Mouse (Mus musculus): ENCODE measurements around the gene Stxbp2.

Gene Stxbp2

DNA sequence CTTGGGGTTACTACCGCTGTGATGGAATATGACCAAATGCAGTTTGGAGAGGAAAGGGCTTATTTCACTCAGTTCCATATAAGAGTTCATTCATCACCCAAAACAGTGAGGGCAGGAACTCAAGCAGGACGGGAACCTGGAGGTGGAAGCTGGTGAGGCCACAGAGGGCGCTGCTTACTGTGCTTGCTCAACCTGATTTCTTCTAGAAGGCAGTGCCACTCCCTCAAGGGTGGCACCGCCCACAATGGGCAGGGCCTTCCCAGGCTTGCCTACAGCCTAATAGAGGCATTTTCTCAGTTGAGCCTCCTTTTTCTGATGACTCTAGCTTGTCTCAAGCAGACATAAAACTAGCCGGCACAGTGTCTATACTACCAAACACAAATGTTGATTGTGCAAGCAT lies 15.0 kb downstream of the Stxbp2 start:
- DNase-seq (ENCODE audit: low spot score), result no peak

DNA sequence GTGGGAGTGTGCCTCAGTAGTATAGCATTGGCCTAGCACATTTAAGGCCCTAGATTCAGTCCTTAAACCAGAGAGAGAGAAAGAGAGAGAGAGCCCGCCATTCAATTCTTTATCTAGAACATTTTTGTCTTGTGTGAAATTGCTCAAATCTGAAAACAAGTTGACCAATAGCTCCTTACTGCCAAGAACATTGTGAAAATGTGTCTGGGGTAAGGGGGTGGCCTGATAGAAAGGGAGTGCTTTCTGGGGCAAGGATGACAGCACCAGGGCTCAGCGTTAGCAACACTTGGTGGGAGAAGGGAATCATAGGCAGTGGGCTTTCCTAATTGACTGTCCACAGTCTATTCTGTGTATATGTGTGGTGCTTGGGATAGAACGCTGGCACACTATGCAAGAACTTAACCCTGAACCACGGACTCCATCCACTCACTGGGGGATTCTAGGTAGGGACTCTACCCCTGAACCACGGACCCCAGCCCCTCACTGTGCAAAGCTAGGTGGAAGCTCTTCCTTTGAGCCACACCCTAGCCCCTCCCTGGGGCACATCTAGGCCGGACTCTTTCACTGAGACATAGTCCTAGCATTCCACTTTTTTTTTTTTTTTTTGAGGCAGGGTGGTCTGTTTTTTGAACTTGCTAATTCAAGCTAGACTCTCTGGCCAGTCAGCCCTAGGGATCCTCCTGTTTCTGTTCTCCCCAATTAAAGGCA lies 16.2 kb downstream of the Stxbp2 start:
- no peak for DNase-seq (ENCODE audit: low spot score)

DNA sequence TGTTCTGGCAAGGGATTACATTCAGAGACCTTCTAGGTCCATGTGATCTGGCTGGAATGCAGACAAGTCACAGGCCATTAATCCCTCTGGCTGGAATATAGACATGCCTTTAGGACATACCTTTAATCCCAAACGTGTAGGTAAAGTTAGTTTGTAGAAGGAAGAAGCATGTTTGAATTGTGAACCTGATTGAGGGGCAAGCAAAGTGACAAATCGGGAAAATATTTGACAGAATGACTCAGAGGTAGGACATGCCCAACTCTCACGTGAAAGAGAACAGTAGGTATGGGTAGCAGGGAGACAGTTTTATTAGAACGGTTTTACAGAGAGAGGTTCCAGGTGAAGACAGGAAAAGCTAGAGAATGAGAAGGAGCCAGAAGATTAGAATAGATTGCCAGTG lies 16.8 kb downstream of the Stxbp2 start:
- DNase-seq (ENCODE audit: low spot score), result no peak

DNA sequence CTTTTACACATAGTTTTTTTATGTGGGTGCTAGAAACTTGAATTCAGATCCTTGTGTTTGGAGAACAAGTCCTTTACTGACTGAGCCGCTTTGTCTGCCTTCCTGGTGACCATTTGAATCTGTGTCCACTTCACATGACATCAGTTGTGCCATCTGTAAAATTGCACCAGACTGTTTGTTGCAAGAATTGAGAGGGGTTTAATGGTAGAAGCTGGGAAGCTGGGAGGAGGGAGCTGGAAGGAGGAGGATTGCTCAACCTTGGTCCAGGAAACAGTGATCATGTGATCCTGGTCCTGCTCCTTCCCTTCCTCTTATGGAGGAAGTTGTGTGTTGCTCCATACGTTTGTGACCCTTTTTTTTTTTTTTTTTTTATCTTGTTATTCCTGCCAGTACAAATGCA lies 17.5 kb downstream of the Stxbp2 start:
- no peak for DNase-seq (ENCODE audit: low spot score)

DNA sequence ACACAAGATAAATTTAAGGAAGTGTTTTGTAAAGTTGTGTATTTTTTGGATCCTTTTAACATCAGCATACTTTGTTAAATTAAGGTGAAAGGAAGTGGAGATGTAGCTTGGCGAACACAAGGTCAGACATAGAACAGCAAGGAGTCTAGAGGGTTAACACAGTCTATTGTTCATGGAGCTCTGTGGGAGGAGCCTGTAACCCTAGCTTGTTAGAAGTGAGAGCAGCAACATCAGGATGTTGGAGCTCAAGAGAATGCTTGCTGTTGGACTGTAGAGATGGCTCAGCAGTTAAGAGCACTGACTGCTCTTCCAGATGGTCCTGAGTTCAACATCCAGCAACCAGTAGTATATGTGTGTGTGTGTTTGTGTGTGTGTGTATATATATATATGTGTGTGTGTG lies 18.2 kb downstream of the Stxbp2 start:
- DNase-seq (ENCODE audit: low spot score), result no peak

DNA sequence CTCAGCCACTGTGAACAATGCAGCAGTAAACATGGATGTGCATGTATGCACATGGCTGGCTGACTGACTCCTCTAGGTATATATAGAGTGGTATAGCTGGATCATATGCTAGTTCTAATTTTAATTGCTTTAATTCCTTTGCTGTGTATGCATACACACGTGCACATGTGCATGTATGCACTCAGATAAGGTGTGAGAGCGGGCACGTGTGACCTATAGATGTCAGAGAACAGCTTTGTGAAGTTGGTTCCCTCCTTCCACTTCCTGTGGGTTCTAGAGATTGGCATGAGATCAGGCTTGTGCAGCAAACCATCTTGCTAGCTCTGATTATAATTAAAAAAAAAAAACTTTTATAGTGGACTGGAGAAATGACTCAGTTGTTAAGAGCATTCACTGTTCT lies 22.1 kb downstream of the Stxbp2 start:
- DNase-seq (ENCODE audit: low spot score), result no peak

GRCm38 (mm10) chr8:3654726-3655508 lies 24.2 kb downstream of the Stxbp2 start:
- DNase-seq (ENCODE audit: low spot score), result no peak

DNA sequence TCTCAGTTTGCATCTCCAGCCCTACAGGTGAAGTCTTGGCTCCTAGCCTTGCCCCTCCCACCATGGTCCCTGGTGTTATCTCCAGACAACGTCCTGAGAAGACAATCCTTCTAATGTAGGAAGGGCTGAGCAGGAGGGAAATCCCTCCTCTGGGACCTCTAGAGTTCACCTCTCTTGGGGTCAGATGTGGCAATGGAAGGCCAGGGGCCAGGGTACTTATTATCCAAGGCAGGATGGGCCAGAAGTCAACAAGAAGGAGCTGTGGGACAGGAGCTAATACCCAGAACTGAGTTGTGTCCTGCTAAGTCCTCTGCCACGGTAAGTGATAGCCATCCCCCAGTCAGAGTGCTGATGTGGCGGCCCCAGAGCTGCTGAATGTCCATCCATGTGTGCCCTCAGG lies 24.8 kb downstream of the Stxbp2 start, which contains the start of gene Retn:
TSS of gene Retn (plus strand) at position 245 of the 400 bp plus-strand sequence.
- no peak for DNase-seq (ENCODE audit: low spot score)

- no peak for DNase-seq (ENCODE audit: low spot score)
Measured at GRCm38 (mm10) chr8:3656725-3657381, 26.1 kb downstream of the Stxbp2 start.

DNA sequence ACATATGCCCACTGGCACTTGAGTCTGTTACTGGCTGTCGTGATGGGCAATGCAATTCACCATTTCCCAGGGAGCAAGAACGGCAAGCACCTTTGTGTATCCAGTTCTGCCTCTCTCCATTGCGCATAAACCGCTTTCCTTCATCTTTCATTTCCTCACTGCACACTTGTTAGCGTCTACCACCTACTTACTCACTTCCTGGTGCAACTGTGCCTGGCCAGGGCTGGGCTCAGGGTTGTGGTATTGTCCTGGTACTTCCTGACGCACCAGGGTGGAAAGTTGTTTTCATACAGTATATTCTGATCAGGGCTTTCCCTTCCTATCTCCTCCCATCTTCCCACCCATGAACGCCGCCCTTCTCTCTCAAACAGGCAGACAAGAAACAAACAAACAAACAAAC lies 30.1 kb downstream of the Stxbp2 start:
- DNase-seq (ENCODE audit: low spot score), result no peak

GRCm38 (mm10) chr8:3664405-3664804 lies 33.6 kb downstream of the Stxbp2 start:
- DNase-seq (ENCODE audit: low spot score), result no peak

DNA sequence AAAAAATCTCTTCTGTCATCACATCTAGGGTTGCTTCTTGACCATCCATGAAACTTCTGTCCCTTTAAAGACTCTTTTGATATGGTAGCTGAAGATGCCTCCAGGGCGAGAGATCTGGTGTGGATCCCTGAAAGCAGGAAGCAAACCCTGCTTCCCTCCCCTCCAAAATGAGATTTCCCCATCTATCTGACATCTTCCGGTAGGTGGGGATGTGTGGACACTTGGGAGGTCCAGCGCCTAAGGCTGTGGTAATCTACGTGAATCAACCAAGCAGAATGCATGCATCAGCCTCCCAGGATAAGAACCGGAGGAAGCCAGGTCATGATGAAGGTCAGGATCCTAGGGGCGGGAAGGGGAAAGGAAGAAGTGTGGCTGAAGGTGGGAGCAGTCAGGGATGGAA lies 34.8 kb downstream of the Stxbp2 start, which contains the start of gene Mcemp1:
TSS of gene Mcemp1 (plus strand) at position 248 of the 400 bp plus-strand sequence.
- no peak for DNase-seq (ENCODE audit: low spot score)

DNA sequence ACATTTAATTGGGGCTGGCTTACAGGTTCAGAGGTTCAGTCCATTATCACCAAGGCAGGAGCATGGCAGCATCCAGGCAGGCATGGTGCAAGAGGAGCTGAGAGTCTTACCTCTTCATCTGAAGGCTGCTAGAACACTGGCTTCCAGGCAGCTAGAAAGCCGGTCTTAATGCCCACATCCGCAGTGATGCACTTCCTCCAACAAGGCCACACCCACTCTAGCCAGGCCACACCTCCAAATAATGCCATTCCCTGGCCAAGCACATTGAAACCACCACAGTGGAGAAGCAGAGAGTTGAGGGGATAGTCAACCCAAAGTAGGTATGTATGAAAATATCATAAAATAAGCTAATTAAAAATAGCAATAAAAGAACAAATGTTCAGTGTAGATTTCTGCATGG lies 39.6 kb downstream of the Stxbp2 start:
- no peak for DNase-seq (ENCODE audit: low spot score)

- peak; percentile 46 for DNase-seq (ENCODE audit: low spot score)
Measured at GRCm38 (mm10) chr8:3671980-3672491, 41.3 kb downstream of the Stxbp2 start, which contains the start of gene Fcor. Gene Fcor, minus strand, starts transcription at chr8:3672362.

- DNase-seq (ENCODE audit: low spot score), result no peak
Measured at GRCm38 (mm10) chr8:3674671-3675070, 43.9 kb downstream of the Stxbp2 start.

DNA sequence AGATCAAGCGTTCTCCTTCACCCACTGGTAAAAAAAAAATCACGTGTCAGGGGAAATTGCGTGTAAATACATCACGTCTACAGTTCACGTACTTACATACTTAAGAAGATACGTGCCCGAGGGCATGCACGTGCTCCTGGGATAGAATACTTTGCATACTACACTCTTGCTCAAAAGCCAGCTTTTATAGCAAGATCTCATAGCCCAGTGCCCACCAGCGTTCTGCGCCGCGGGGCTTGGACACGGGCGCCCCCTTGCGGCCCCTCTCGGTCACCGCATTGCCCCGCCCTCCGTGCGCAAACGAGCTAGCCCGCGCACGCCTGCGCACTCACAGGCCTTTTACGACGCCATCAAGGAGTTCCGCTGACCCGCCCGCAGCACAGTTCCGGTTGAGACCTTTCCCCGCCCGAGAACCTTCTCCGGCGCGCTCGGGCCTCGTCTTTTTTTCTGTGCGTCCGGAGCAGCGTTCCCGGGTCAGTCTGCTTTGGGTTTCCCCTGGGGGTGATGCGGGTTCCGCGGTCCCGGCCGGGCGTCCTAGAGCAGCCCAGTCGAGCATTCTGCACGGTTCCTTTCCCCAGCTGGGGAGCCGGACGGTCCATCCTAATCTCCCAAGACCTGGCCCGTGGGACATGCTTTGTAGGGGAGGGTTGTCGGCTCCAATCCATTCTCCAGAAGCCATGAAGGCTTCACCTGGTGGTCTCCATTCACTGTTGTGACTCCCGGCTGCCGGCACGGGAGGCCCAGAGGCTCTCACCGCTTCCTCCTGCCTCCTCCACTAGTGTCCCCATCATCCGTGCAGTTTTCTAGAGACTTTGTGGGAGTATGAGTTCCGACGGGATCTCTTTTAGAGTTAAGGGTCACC lies 45.6 kb downstream of the Stxbp2 start, which contains the start of gene Trappc5:
TSS of gene Trappc5 (plus strand) at position 169 of the 862 bp plus-strand sequence.
- peak; percentile 62 for DNase-seq (ENCODE audit: low spot score)

DNA sequence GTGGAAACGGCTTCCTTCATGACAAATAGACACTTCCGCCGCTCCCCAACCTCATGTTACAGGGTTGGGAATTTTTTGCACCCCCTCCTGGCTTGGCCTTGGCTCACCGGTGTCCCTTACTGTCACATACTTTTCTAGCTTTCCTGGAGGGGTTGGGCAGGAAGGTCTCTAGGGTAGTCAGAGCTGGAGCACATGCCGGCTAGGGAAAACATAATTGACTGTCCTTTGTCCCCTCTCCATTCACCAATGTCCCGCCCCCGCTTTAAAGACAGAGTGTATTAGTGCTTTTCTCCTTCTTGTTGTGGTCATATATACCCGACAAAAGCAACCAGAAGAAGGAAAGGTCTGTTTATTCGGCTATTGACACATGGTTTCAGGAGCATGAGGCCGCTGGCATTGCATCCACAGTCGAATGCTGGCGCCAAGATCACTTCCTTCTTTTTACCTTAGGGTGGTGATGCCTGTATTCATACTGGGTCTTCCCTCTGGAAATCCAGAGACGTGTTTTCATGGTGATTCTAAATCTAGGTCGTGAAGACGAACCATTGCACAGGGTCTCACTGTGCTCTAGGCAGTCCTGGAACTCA lies 46.3 kb downstream of the Stxbp2 start:
- DNase-seq (ENCODE audit: low spot score), result no peak

DNA sequence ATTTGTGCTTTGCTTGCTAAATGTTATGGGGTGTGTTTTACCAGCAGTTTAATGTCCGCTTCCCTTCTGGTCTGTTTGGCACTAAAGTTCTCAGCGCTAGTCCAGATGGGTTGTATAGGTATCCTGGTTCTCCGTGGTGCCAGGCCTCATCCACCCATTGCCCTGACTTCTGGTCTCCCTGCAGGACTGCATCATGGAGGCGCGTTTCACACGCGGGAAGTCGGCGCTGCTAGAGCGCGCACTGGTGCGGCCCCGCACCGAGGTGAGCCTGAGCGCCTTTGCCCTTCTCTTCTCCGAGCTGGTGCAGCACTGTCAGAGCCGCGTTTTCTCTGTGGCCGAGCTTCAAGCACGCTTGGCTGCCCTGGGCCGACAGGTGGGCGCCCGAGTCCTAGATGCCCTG lies 48.1 kb downstream of the Stxbp2 start:
- DNase-seq (ENCODE audit: low spot score), result no peak

GRCm38 (mm10) chr8:3679236-3679635 lies 48.5 kb downstream of the Stxbp2 start:
- DNase-seq (ENCODE audit: low spot score), result no peak

GRCm38 (mm10) chr8:3679656-3680055 lies 48.9 kb downstream of the Stxbp2 start:
- no peak for DNase-seq (ENCODE audit: low spot score)

DNA sequence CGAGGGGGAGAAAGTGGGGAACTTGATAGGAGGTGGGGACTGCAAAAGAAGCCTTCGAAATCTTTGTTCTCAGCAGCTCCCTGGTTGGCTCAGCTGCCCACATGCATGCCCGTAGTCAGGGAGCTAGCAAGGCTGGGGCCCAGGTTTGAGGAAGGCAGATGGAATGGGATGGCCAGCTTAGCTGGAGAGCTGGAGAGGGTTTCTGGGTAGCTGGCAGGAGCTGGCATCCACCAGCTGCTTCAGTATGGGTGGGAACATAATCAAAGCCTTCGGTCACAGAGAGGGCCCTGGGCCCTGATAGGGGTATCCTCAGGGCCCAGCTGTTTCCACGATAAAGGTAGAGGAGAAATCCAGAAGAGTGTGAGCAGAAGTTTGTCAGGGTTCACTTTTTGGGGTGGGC lies 51.7 kb downstream of the Stxbp2 start:
- DNase-seq (ENCODE audit: low spot score), result no peak

All from urinary bladder, postnatal 10 days (tissue).